Mouse (Mus musculus) megakaryocyte, embryonic 14.5 days (primary cell): ENCODE results near the gene Tmem104. TPM values are rescaled to one million over a fixed set of nuclear protein-coding genes. Genes with fewer than 3 reads are reported as not detected.
A peak's percentile ranks its signal among the peaks of the same experiment; 100 is the strongest.

Experiments
- H3K27me3 ChIP-seq: replicated peaks from 2 replicates; pipeline ENCODE3; 2012; ENCODE audit warnings: inconsistent platforms
- H3K36me3 ChIP-seq: replicated peaks from 2 replicates; pipeline ENCODE3; 2012; ENCODE audit warnings: low read length, inconsistent platforms, mixed read lengths
- H3K4me1 ChIP-seq: 2 replicates; pipeline ENCODE4 v1.6.1; 2012; ENCODE audit warnings: inconsistent platforms
- H3K4me3 ChIP-seq: replicated peaks from 2 replicates; pipeline ENCODE3; 2012; ENCODE audit warnings: moderate library complexity, mild to moderate bottlenecking, inconsistent platforms
- H3K9me3 ChIP-seq: 2 replicates; pipeline ENCODE4 v1.6.1; 2012; ENCODE audit warnings: inconsistent platforms
- FLI1 ChIP-seq: IDR thresholded peaks from 2 replicates; pipeline ENCODE4 v1.6.1; 2012; ENCODE audit warnings: low read length, inconsistent platforms, mixed read lengths
- GATA1 ChIP-seq: IDR thresholded peaks from 3 replicates; pipeline ENCODE4 v1.6.1; 2012; ENCODE audit warnings: mixed read lengths, low read length, inconsistent platforms, borderline replicate concordance
- polyA plus RNA-seq: library from polyadenylated mRNA; stranded (reverse); fragments of >175 nt; gene quantifications from 2 replicates; pipeline ENCODE4 v1.2.3, GENCODE M21; 2012; ENCODE audit warnings: low replicate concordance; ENCODE audit not compliant: insufficient read depth

The Tmem104 gene
- polyA plus RNA-seq, 1 experiment, result 14.1 TPM

- Histone ChIP-seq H3K4me3 (peak overlapping the region; percentile 87), H3K36me3 (peaks cover 51% of the 10 kb centered on the region), H3K27me3 (no peaks in the 10 kb centered on the region), H3K9me3 (no peaks in the 10 kb centered on the region), H3K4me1 (peaks cover 97% of the 10 kb centered on the region)
- TF ChIP-seq FLI1 (no peak), GATA1 (no peak)
These were observed 29.2 kb upstream of the Tmem104 start for GRCm38 (mm10) chr11:115157933-115158719.

DNA sequence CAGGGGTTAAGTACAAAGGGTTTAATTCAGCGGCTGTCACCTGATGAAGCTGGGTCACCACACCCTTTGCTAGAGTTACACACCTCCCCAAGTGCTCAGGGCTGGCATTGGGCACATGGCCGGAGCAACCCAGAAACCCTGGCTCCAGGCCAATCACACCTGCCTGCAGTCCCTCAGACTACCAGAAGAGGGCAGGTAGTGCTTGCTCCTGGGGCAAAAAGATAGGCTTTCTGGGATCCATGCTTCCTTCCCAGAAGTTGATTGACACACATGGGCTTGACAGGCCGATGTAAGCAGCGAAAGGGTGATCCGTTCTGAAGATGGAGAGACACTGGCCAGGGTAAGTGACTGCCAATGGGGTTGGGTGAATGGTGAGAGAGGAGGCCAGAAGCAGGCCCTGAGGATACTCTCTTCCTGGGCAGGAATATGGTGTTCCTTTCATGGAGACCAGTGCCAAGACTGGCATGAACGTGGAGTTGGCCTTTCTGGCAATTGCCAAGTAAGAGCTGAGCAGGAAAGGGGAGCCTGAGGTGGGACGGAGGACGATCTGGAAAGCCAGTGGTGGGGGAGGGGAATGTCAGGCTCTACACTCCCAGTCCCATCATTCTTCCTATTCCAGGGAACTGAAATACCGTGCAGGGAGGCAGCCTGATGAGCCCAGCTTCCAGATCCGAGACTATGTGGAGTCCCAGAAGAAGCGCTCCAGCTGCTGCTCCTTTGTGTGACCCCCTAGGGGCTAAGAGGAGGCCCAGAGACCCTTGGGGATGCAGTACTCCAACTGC, 27.1 kb upstream of the Tmem104 start:
- TF ChIP-seq FLI1 (no peak), GATA1 (no peak)
- peaks cover 85% of the 10 kb centered on the region for H3K4me1 ChIP-seq

GRCm38 (mm10) chr11:115160883-115161577, 26.3 kb upstream of the Tmem104 start:
- TF ChIP-seq FLI1 (no peak), GATA1 (no peak)
- Histone ChIP-seq H3K4me1 (peaks cover 85% of the 10 kb centered on the region), H3K4me3 (peak overlapping the region; percentile 19), H3K36me3 (peaks cover 55% of the 10 kb centered on the region), H3K9me3 (no peaks in the 10 kb centered on the region), H3K27me3 (no peaks in the 10 kb centered on the region)

More for the DNA sequence above, 27.1 kb upstream of the Tmem104 start:
- no peaks in the 10 kb centered on the region for H3K9me3 ChIP-seq
- no peak overlapping the region for H3K4me3 ChIP-seq
- no peaks in the 10 kb centered on the region for H3K27me3 ChIP-seq
- peaks cover 51% of the 10 kb centered on the region for H3K36me3 ChIP-seq

- Histone ChIP-seq H3K27me3 (no peaks in the 10 kb centered on the region), H3K36me3 (peaks cover 57% of the 10 kb centered on the region), H3K4me1 (peaks cover 85% of the 10 kb centered on the region), H3K9me3 (no peaks in the 10 kb centered on the region), H3K4me3 (peak overlapping the region; percentile 99)
- TF ChIP-seq GATA1 (no peak), FLI1 (no peak)
These were observed 25.6 kb upstream of the Tmem104 start for GRCm38 (mm10) chr11:115161578-115162204.

DNA sequence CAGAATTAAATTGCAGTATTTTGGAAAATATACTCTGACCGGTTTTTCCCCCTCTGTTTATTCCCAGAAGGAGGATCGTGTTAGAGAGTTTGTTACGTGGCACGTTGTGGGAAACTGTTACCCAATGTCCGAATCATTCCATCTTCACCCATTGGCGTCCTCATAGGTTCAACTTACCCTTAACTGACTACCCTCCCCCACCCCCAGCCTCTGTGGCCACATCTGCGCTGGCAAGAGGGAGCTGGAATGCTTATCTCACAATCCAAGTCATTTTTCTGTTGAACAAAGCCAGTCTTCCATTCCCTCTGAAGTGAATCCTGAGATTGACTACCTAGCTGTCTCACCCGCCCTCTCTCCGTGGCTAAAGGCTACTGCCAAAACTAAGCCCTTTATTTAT, 25.1 kb upstream of the Tmem104 start:
- peaks cover 57% of the 10 kb centered on the region for H3K36me3 ChIP-seq
- H3K4me3 ChIP-seq, result peak overlapping the region; percentile 99
- peaks cover 85% of the 10 kb centered on the region for H3K4me1 ChIP-seq
- no peaks in the 10 kb centered on the region for H3K9me3 ChIP-seq
- TF ChIP-seq FLI1 (no peak), GATA1 (no peak)
- no peaks in the 10 kb centered on the region for H3K27me3 ChIP-seq

DNA sequence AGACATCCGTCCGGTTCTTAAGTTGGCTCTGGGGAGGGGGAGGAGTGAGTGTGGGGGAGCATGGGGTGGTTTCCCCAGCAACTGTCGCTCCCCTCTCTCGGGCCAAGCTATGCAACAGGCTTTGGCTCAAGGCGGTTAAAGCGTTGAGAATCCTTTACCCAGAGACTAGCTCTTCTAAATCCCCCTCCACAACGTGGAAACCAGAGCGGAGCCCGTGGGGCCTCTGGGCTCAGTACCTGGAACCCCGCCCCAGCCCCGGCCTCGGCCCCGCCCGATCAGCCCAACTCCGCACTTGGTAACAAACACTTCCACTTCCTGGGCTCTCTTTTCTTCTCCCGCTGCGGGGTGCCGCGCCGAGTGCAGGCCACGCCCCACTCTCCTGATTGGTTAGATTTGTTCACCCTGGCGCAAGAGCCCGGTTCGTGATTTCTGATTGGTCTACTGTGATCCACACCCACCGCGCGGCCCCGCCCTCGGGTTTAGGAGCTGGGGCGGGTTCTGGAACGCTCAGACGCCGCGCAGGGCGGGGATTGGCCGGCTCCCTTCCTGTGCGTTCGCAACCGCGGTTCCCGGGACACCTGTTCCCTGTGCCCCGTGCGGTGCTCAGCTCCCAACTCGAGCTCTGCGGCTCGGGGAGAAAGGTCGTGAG, 24.3 kb upstream of the Tmem104 start, which contains the start of gene Slc9a3r1:
TSS of gene Slc9a3r1 (plus strand) at position 510 of the 649 bp plus-strand sequence.
- no peaks in the 10 kb centered on the region for H3K9me3 ChIP-seq
- H3K36me3 ChIP-seq, result peaks cover 58% of the 10 kb centered on the region
- H3K4me3 ChIP-seq, result peak within 1 kb of the TSS; percentile 99
- TF ChIP-seq FLI1 (no peak), GATA1 (no peak)
- peaks cover 85% of the 10 kb centered on the region for H3K4me1 ChIP-seq
- no peaks in the 10 kb centered on the region for H3K27me3 ChIP-seq

DNA sequence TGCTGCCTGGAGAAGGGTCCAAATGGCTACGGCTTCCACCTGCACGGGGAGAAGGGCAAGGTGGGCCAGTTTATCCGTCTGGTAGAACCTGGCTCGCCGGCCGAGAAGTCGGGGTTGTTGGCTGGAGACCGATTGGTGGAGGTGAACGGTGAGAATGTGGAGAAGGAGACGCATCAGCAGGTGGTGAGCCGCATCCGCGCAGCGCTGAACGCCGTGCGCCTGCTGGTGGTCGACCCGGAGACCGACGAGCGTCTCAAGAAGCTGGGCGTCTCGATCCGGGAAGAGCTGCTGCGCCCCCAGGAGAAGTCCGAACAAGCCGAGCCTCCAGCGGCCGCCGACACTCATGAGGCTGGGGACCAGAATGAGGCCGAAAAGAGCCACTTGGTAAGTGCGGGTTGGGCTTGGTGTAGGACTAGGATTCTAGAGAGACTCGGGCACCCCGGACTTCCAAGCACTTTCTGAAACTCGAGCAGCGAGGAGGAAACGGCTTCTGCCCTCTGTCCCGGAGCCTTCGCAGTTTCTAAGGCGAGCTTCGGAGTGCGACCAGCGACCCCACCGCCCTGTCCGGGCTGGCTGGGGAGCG, 23.6 kb upstream of the Tmem104 start:
- Histone ChIP-seq H3K27me3 (no peaks in the 10 kb centered on the region), H3K36me3 (peaks cover 62% of the 10 kb centered on the region), H3K4me3 (peak overlapping the region; percentile 99), H3K4me1 (peaks cover 84% of the 10 kb centered on the region), H3K9me3 (no peaks in the 10 kb centered on the region)
- TF ChIP-seq FLI1, result no peak
- no peak for TF ChIP-seq GATA1

DNA sequence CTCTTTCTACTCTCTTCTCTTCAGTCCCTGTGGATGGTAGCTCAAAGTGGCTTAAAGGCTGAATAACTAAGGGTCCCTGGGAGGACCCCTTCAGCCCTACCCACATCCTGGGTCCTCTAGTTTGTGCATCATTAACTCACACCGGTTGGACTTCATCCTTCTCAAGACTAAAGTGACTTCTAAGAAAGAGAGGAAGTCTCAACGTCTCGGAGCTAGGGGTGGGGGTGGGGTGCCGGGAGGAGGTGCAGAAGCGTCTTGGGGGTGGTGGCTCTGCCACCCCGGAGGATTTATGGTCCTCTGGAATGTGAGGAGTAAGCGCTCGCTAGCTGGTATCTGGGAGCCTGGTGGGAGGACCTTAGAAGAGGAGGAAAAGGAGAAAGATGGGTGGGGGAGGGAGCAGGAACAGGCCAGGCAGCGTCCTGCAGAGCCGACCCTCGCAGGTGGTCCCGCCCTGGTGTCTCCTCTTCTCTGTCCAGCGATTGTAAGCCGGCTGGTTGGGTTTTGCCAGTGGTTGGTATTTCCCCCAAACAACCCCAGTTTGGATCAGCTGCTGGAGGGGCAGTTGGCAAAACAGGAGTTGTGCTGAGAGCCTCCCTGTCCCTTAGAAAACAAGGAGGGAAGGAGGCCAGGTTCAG, 22.8 kb upstream of the Tmem104 start:
- Histone ChIP-seq H3K9me3 (no peaks in the 10 kb centered on the region), H3K4me1 (peaks cover 76% of the 10 kb centered on the region), H3K4me3 (peak overlapping the region; percentile 99), H3K36me3 (peaks cover 61% of the 10 kb centered on the region), H3K27me3 (no peaks in the 10 kb centered on the region)
- TF ChIP-seq GATA1, result no peak
- no peak for TF ChIP-seq FLI1
